Mouse (Mus musculus): Measurements from ENCODE around the gene Hmgcr. TPM values are rescaled to one million over a fixed set of nuclear protein-coding genes. Genes with fewer than 3 reads are reported as not detected.
A peak's percentile ranks its signal among the peaks of the same experiment; 100 is the strongest.

Gene Hmgcr
- polyA plus RNA-seq, 1 experiment from 2014 or later = 187 TPM

DNA sequence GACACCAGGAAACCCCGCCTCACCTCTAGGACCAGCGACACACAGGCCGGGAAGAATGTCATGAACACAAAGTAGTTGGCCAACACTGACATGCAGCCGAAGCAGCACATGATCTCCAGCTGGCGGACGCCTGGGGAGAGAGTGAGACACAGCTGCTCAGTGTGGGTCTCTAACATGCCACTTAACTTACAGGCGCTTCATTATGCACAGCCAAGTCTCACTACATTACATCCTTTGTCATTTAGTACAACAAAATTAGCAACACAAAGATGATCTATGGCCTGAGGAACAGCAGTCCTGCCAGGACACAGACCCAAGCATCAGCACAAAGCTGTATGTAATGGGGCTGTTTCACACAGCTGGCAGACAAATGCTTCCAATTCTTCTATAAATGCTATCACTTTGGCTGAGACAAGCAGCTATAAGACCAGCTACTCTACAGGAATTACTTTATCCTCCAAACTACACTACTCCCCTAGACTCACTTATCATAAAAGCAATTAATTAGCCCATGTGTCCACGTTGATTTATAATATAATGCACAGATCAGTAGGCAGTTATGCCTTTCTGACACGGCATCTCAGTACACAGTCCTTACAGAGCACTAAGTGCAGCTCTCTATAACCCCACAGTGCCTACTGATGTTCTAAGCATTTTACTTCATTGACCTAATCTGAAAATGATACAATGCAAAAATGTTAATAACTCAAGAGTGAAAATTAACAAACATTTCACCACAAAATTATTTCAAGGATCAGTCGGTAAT lies 10.5 kb downstream of the Hmgcr start:
- peaks cover 90% of the 10 kb centered on the region for H3K36me3 ChIP-seq
- peak; percentile 65 for ATAC-seq (ENCODE audit: low FRiP score, low read depth)
- H3K4me1 ChIP-seq = no peaks in the 10 kb centered on the region
- no peaks in the 10 kb centered on the region for H3K27me3 ChIP-seq (replicated peaks)
- WGBS = 77% methylated on average over 10 of the region's 10 CpGs
- no peak overlapping the region for H3K9ac ChIP-seq
- no peak overlapping the region for H3K4me2 ChIP-seq (replicated peaks)
- H3K27ac ChIP-seq = no peak overlapping the region
- no peaks in the 10 kb centered on the region for H3K9me3 ChIP-seq
- no peak overlapping the region for H3K4me3 ChIP-seq

DNA sequence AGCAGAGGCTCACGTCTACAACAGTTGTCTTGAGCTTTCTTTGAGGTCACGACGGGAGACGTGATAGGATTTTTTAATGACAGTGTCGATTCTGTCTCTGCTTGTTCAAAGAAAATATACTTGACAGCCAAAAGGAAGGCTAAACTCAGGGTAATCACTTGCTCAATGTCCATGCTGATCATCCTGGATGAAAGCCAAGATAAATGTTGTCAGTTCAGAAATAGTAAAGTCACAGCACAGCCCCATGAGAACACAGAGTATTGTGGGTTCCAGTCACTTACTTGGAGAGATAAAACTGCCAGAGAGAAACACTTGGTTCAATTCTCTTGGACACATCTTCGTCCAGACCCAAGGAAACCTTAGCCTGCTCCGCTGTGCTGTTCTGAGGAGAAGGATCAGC lies 11.8 kb downstream of the Hmgcr start:
- ATAC-seq (ENCODE audit: low FRiP score, low read depth) = no peak
- Histone ChIP-seq H3K4me1 (no peaks in the 10 kb centered on the region), H3K4me3 (no peak overlapping the region), H3K27ac (no peak overlapping the region), H3K4me2 (replicated peaks) (no peak overlapping the region), H3K36me3 (peaks cover 90% of the 10 kb centered on the region), H3K27me3 (replicated peaks) (no peaks in the 10 kb centered on the region), H3K9me3 (no peaks in the 10 kb centered on the region), H3K9ac (no peak overlapping the region)
- WGBS = 86% methylated on average over 7 of the region's 7 CpGs

DNA sequence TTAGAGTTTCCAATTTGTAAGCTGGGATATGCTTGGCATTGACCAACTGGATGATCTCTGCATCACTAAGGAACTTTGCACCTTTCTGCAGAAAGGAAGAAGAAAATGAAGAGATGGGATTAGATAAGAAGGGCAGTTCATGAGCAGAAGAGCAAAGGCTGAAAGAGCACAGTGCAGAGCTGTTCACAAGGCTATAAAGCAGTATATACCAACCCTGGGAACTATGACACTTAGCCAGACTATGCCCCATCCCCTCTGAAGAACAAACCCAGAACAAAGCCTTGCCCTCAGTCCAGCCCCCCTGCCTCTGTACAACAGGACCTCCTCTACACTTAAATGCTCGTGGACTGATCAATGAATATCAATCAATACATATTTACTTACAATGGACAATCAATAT lies 14.1 kb downstream of the Hmgcr start:
- Histone ChIP-seq H3K4me2 (replicated peaks) (no peak overlapping the region), H3K4me3 (no peak overlapping the region), H3K9me3 (no peaks in the 10 kb centered on the region), H3K36me3 (peaks cover 88% of the 10 kb centered on the region), H3K27ac (no peak overlapping the region), H3K4me1 (no peaks in the 10 kb centered on the region), H3K27me3 (replicated peaks) (no peaks in the 10 kb centered on the region), H3K9ac (no peak overlapping the region)
- no peak for ATAC-seq (ENCODE audit: low FRiP score, low read depth)
- WGBS = 69% methylated on average over 1 of the region's 1 CpGs

DNA sequence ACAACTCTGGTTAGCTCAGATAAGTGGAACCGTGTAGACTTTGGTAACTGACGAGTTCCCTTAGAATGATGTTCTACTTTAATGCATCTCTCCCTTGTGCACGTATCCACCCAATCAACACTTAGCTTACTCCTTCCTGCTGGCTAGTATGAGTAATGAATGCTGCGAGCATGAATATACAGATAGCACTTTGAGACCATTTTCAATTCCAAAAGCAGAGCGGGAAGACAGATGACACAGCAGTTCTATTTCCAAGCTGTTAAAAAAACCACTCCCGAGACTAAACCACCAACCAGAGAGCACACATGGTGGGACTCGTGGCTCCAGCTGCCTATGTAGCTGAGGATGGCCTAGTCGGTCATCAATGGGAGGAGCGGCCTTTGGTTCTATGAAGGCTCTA lies 17.7 kb downstream of the Hmgcr start:
- no peak for ATAC-seq (ENCODE audit: low FRiP score, low read depth)
- no peak overlapping the region for H3K4me2 ChIP-seq (replicated peaks)
- H3K4me1 ChIP-seq = no peaks in the 10 kb centered on the region
- no peaks in the 10 kb centered on the region for H3K27me3 ChIP-seq (replicated peaks)
- H3K9ac ChIP-seq = no peak overlapping the region
- H3K27ac ChIP-seq = no peak overlapping the region
- no peak overlapping the region for H3K4me3 ChIP-seq
- no peaks in the 10 kb centered on the region for H3K9me3 ChIP-seq
- peaks cover 88% of the 10 kb centered on the region for H3K36me3 ChIP-seq
- WGBS = 93% methylated on average over 9 of the region's 9 CpGs

DNA sequence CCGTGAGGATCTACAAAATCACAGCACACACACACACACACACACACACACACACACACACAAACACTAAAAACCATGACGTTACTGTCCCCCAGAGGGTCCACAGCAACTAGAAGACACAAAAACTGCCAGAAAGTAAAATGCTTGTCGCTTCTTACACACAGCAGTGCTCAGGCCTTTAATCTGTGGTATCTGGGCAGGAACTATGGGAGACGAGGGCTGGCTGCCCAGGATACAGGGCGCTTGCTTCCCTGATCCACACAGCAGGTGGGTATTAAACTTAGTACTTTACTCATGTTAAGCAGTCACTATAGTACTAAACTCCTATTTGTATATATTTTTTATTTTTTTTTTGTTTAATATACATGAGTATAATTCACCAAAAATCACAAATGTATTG lies 24.9 kb downstream of the Hmgcr start:
- Histone ChIP-seq H3K4me1 (no peaks in the 10 kb centered on the region), H3K4me3 (no peak overlapping the region), H3K36me3 (peaks cover 32% of the 10 kb centered on the region), H3K27me3 (replicated peaks) (no peaks in the 10 kb centered on the region), H3K27ac (no peak overlapping the region), H3K4me2 (replicated peaks) (no peak overlapping the region), H3K9me3 (no peaks in the 10 kb centered on the region), H3K9ac (no peak overlapping the region)
- 69% methylated on average over 5 of the region's 5 CpGs for WGBS
- no peak; the same call in 1 of the 2 replicates for ATAC-seq (ENCODE audit: low FRiP score, low read depth)

DNA sequence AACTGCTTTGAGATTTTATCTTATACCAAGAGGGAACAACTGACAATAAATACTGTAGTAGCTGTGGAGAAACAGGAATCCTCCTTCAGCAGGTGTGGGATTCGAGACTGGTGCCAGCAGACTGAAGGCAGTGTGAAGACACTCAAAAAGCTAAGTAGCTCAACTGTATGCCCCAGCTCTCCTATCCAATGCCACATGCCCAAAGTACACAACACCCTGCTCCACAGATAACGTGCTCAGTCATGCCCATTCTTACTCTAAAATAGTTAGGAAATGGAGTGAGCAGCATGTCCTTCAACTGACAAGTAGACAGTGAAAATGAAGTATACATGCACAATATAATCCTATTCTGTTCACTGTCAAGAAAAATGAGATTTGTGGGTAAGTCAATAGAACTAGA lies 26.6 kb downstream of the Hmgcr start:
- Histone ChIP-seq H3K4me1 (no peaks in the 10 kb centered on the region), H3K4me3 (no peak overlapping the region), H3K9ac (no peak overlapping the region), H3K36me3 (peaks cover 18% of the 10 kb centered on the region; the same call in 1 of the 2 replicates), H3K27me3 (replicated peaks) (no peaks in the 10 kb centered on the region), H3K9me3 (no peaks in the 10 kb centered on the region), H3K4me2 (replicated peaks) (no peak overlapping the region), H3K27ac (no peak overlapping the region)
- 71% methylated on average over 2 of the region's 2 CpGs for WGBS
- ATAC-seq (ENCODE audit: low FRiP score, low read depth) = no peak

DNA sequence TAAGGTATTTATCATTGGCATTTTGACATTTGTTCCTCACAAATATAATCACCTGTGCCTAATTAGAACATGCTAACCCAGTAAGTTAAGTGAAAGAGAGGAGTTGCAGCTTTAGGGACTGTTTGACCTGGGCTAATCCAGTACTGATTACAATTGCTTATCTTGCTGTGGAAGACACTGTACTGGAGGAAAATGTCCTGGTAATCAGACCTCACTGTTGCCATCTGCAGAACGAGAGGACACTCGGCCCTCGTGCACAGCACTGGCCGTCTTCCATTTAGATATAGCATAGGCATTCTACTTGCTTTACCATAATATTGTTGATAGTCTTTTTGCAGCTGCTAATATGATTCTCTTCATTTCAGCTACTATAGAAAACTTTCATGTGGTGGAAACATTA lies 40.3 kb downstream of the Hmgcr start:
- ATAC-seq (ENCODE audit: low FRiP score, low read depth) = no peak
- Histone ChIP-seq H3K9me3 (no peaks in the 10 kb centered on the region), H3K27ac (no peak overlapping the region), H3K27me3 (replicated peaks) (no peaks in the 10 kb centered on the region), H3K4me1 (no peaks in the 10 kb centered on the region), H3K36me3 (peaks cover 29% of the 10 kb centered on the region), H3K4me2 (replicated peaks) (no peak overlapping the region), H3K9ac (no peak overlapping the region), H3K4me3 (no peak overlapping the region)
- WGBS = 96% methylated on average over 4 of the region's 4 CpGs

DNA sequence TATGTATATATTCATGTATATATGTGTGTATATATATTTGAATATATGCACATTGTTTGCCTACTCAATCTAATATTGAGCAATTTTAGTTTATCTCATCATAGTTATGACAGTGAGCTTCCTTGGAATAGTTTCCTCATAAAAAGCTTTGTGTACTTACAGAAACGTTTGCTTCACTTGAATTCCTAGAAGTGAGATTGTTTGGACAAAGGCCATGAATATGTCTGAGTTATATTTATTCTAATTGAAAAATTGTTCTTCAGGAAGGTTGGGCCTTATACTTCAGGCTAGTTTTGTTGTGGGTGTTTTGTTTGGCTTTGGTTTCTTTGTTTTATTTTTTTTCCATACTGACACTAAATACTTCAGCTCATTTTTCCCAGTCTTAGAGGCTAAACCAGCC lies 49.8 kb downstream of the Hmgcr start:
- no peak overlapping the region for H3K4me3 ChIP-seq
- no peaks in the 10 kb centered on the region for H3K4me1 ChIP-seq
- no peaks in the 10 kb centered on the region for H3K36me3 ChIP-seq
- no peaks in the 10 kb centered on the region for H3K9me3 ChIP-seq
- 81% methylated on average over 1 of the region's 1 CpGs for WGBS
- H3K27me3 ChIP-seq (replicated peaks) = no peaks in the 10 kb centered on the region
- no peak overlapping the region for H3K27ac ChIP-seq
- no peak overlapping the region for H3K4me2 ChIP-seq (replicated peaks)
- no peak overlapping the region for H3K9ac ChIP-seq
- ATAC-seq (ENCODE audit: low FRiP score, low read depth) = no peak

DNA sequence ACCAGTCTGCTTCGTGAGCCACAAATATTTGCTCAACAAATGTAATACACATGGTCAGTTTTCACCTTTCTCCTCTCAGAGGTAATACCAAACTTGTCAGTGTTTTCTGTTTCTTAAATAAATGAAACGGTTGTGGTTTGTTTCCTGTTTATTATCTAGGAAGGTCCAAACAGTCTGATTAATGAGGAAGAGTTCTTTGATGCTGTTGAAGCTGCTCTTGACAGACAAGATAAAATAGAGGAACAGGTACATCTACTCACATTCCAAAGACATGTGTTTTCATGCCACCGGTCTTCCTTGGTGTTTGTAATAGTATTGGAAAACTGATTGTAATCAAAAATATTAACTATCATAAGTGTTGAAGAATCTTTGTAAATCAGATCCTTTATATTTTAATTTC lies 56.1 kb downstream of the Hmgcr start:
- no peak overlapping the region for H3K9ac ChIP-seq
- peaks cover 8% of the 10 kb centered on the region; the same call in 1 of the 2 replicates for H3K36me3 ChIP-seq
- ATAC-seq (ENCODE audit: low FRiP score, low read depth) = no peak
- H3K27me3 ChIP-seq (replicated peaks) = no peaks in the 10 kb centered on the region
- no peaks in the 10 kb centered on the region for H3K4me1 ChIP-seq
- H3K4me2 ChIP-seq (replicated peaks) = no peak overlapping the region
- no peak overlapping the region for H3K4me3 ChIP-seq
- 95% methylated on average over 3 of the region's 3 CpGs for WGBS
- no peaks in the 10 kb centered on the region for H3K9me3 ChIP-seq
- no peak overlapping the region for H3K27ac ChIP-seq

DNA sequence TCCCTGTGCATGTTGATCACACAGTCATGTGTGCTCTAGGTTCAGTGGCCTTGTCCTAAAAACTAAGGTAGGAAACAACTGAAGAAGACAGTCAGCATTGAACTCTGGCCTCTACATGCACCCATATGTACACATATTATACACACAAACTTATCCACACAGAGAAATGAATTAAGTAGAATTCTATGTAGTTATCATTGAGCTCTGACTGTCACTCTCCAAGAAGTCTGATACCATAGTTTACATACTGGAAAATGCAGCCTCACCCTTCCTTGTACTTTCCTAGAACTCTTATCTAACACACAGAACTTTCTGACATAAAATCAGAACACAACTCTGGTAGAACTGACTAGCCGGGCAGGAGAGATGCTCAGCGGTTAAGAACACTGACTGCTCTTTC lies 66.5 kb downstream of the Hmgcr start:
- H3K27ac ChIP-seq = no peak overlapping the region
- H3K9ac ChIP-seq = no peak overlapping the region
- WGBS = 94% methylated on average over 2 of the region's 2 CpGs
- no peaks in the 10 kb centered on the region for H3K9me3 ChIP-seq
- H3K4me3 ChIP-seq = no peak overlapping the region
- no peak overlapping the region for H3K4me2 ChIP-seq (replicated peaks)
- ATAC-seq (ENCODE audit: low FRiP score, low read depth) = no peak
- H3K27me3 ChIP-seq (replicated peaks) = no peaks in the 10 kb centered on the region
- no peaks in the 10 kb centered on the region for H3K4me1 ChIP-seq
- H3K36me3 ChIP-seq = peaks cover 15% of the 10 kb centered on the region

DNA sequence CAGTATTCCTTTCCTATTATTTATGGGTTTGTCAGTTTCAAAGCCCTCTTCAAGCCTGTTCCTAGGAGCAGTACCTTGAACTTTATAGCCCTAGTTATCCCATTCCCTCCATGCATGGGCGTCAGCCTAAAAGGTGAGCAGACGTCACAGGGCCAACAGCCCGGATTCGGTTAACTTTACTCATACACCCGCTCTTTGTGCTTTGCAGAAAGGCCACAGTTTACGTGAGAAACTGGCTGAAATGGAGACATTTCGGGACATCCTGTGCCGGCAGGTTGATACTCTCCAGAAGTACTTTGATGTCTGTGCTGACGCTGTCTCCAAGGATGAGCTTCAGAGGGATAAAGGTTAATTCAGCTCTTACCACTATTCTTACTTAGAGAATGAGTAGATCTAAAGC lies 71.6 kb downstream of the Hmgcr start:
- no peak for ATAC-seq (ENCODE audit: low FRiP score, low read depth)
- Histone ChIP-seq H3K27ac (no peak overlapping the region), H3K4me2 (replicated peaks) (no peak overlapping the region), H3K9me3 (no peaks in the 10 kb centered on the region), H3K4me1 (no peaks in the 10 kb centered on the region), H3K36me3 (peaks cover 2% of the 10 kb centered on the region; the same call in 1 of the 2 replicates), H3K4me3 (no peak overlapping the region), H3K9ac (no peak overlapping the region), H3K27me3 (replicated peaks) (no peaks in the 10 kb centered on the region)
- WGBS = 94% methylated on average over 9 of the region's 9 CpGs

All from neural tube, embryonic 12.5 days (tissue).